Mouse (Mus musculus) heart, adult 18-20 months (tissue): Measurements from ENCODE around the gene Tek. TPM values are rescaled to one million over a fixed set of nuclear protein-coding genes. Genes with fewer than 3 reads are reported as not detected.
"Not testable (repeated sequence)": the region's sequence is repeated elsewhere in the genome, so short reads cannot be mapped to it uniquely, and the experiment has no call there.

Experiments
- DNase-seq, 2 experiments: peaks; one replicate each; pipeline ENCODE4 v3.0.0; 2021 to 2022; ENCODE audit warnings: mixed read lengths in 1 of 2
- long read RNA-seq, 2 experiments: library from polyadenylated mRNA; stranded (forward); transcript quantifications; one replicate each; pipeline ENCODE4 v2.0.0; 2021
- total RNA-seq, 2 experiments: library from RNA; stranded (reverse); gene quantifications; 2 replicates each; pipeline ENCODE4 v1.2.3; 2021

Gene Tek
- 10 to 100 TPM; 32.2 to 34.7 TPM for total RNA-seq
- long read RNA-seq, experiment 1, full-length matches to known transcripts, result 10 of 18 reads
- long read RNA-seq, experiment 1, partial matches to known transcripts, result 5 of 18 reads
- long read RNA-seq, experiment 1, other reads (novel, unspliced or antisense), result 3 of 18 reads
- long read RNA-seq, experiment 2, full-length matches to known transcripts, result 5 of 8 reads
- long read RNA-seq, experiment 2, partial matches to known transcripts, result 3 of 8 reads
- long read RNA-seq, experiment 2, other reads (novel, unspliced or antisense), result 0 of 8 reads

GRCm38 (mm10) chr4:94738838-94739731 is at the start of gene Tek:
Gene Tek, plus strand, starts transcription at chr4:94739289.
- peak; percentile 76 for DNase-seq

DNA sequence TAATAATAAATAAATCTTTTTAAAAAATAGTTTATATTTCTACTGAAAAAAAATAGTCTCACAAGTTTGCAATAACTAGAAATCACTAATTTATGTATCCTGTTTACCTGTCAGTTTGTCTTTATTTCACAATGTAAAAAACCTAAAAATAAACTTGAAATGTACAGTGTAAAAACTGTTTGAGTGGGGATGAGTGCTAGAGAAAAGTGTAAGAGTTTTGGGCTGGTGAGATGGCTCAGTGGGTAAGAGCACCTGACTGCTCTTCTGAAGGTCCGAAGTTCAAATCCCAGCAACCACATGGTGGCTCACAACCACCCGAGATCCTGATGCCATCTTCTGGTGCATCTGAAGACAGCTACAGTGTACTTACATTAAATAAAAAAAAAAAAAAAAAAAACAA is 49.3 kb upstream of the Tek start:
- DNase-seq, result not testable (repeated sequence)

- no peak for DNase-seq
Measured at GRCm38 (mm10) chr4:94691078-94691477, 48.0 kb upstream of the Tek start.

- DNase-seq, result peak in 1 of 2 experiments; percentile 9
Measured at GRCm38 (mm10) chr4:94692175-94692574, 46.9 kb upstream of the Tek start.

DNA sequence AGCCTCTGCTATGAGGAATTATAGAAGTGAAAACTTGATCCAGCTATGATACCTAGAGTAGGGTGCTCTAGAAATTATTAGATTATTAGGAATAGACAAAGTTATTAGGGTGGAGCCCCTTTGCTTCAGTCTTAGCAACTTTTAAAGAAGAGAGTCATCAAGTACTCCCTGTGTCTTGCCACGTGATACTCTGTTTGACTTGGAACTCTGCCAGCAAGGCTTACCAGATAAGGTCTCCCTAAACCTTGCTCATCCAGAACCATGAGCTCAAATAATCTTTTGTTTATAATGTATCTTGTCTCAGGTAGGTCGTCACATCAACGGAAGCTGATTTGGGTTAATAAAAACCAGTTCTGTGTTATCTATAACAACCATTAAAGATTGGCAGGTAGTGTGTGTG is 42.7 kb upstream of the Tek start:
- no peak for DNase-seq

DNA sequence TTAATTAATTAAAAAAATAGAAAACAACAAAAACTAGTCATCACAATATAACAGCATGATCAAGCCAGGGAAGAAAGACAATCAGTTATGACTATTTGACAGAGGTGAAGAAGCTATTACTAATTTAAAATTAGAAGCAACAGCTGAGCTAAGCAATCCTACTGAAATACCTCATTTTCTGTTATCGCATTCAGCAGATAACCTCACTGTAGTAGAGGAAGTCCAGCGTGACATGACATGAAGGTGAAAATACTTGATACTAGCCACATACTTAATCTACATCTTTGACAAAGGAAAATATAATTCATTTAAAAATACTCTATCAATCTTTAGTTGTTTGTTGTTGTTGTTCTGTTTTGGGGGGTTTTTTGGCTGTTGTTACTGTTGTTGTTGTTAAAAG is 28.1 kb upstream of the Tek start:
- no peak for DNase-seq

- no peak for DNase-seq
Measured at GRCm38 (mm10) chr4:94711426-94711825, 27.7 kb upstream of the Tek start.

- DNase-seq, result no peak
Measured at GRCm38 (mm10) chr4:94713741-94714140, 25.3 kb upstream of the Tek start.

DNA sequence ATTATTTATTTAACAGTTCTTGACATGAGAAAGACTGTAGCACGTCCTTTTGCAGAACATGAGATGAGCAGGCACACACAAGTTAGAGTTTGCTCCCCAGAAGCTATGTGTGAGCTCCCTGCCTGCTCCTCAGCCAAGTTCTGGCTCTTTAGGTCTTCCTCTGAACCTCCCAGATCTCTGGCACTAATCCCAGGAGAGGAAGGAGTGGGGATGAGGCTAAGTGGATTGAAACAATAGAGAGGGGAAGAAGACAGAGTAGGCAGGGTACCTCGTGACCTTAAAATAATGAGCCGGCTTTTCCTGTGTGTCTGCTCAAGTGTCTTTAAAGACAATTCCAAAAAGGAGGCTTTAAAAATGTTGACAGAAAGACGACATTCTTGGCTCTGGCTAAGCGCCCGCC is 23.9 kb upstream of the Tek start:
- peak; percentile 50 to 78 for DNase-seq

DNA sequence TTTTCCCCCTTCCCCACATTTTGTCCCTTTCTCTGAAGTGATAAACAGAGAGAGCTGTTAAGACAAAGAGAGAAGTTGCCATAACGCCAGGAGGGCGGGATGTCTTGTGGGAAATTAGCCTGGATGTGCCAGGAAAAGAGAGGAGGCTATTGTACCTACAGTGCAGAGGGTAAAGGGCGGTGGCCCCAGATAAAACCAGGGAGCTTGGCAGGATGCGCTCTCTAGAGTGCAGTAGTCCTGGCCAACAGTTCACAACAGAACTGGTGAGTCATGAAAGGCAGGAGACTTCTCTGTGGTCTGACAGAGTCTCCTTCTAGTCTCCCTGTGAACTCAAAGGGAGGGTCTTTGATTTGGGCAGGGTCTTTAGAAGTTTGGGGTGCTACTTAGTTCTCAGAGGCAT is 13.3 kb upstream of the Tek start:
- DNase-seq, result peak; percentile 39 to 72

- no peak for DNase-seq
Measured at GRCm38 (mm10) chr4:94732721-94733120, 6.4 kb upstream of the Tek start.

GRCm38 (mm10) chr4:94737326-94738295 is 1.5 kb upstream of the Tek start:
- DNase-seq, result no peak

GRCm38 (mm10) chr4:94741824-94742223 is 2.7 kb downstream of the Tek start:
- DNase-seq, result no peak

DNA sequence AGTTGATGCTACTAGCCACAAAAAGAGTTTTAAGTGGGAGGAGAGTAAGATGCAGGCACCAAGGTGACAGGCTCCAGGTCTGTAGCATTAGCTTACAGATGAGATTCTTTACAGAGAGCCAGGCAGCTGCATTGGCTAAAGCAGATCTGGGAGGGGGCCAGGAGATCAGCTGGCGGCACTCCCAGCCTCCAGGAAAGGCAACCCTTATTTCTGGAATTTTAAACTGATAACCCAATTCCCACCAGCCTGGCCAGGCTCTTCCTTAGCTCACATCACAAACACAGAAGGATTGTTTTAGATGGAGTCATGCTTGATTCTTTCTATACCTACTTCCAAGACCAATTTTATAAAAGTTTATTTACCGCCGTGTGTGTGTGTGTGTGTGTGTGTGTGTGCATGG is 6.7 kb downstream of the Tek start:
- DNase-seq, result peak; percentile 72 to 77

DNA sequence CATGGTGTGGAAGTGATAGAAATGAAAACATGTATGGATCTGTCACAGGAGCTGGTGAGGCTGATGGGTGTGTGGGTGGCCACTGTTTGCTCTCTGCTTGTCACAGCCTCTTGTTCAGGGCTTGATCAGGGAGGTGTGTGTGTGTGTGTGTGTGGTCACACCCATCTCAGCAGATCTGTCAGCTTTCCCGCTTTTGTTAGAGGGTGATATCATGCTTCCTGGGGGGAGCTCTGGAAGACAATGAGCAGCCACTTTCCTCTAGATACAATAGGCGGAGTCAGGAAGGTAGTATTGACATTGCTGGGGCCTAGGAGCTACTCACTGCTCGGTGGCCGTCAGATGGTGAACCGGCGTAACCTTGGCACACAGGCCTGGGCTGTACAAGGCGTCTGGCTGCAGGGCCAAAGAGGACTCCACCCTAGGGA is 7.3 kb downstream of the Tek start:
- DNase-seq, result peak; percentile 70 to 94

DNA sequence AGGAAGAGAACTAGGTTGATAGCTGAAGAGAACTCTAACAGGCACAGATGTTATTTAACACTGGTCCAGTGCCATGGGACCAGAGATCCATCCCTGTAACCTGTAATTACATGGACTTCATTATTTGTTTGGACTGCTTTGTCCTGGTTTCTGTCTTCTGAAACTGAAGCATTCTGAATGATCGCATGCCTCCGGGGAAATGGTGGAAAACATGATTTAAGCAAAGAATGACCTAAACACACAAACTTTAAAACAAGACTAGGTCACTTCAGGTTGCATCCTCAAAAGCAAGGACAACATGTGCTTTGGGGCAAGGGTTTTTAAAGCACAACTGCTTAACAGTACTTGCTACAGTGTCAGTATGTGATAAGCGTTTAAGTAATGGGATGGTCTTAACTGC is 8.2 kb downstream of the Tek start:
- DNase-seq, result peak in 1 of 2 experiments; percentile 14

GRCm38 (mm10) chr4:94752512-94752911 is 13.4 kb downstream of the Tek start:
- DNase-seq, result peak; percentile 77 to 86

GRCm38 (mm10) chr4:94765217-94765616 is 26.1 kb downstream of the Tek start:
- DNase-seq, result no peak

DNA sequence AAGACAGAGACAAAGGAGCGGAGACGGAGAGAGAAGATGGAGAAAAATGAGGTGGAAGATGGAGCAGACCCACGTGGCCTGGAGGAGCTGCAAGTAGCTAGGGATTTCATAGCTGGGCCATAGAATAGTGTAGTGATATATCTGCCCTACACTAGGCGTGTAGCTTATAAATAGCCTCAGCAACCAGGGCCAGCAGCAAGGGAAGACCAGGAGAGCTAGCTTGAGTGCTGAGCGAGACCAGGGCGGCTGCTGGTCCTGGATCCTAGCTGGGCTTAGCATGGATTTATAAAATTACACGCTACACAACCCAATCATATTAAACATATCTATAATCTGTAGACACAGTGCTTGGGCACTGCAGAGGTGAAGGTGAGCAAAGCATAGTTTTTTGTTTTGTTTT is 27.1 kb downstream of the Tek start:
- DNase-seq, result no peak

- no peak for DNase-seq
Measured at GRCm38 (mm10) chr4:94768624-94769023, 29.5 kb downstream of the Tek start.

DNA sequence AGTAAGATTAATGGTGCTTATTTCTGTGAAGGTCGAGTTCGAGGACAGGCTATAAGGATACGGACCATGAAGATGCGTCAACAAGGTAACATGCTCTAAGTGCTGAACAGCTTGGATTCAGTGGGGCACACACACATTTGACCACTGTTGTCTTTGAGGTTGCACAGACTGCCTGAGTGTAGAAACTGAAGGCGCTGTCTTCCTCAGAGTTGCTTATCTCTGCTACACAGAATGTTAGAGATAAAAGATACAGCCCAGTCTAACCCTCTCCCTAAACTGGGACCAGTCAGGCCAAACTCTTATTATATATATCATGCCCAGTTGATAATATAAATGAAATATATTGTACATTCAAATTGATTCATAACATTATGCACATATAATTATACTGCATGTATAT is 42.0 kb downstream of the Tek start:
- no peak for DNase-seq

- DNase-seq, result peak in 1 of 2 experiments; percentile 54
Measured at GRCm38 (mm10) chr4:94785921-94786320, 46.8 kb downstream of the Tek start.
